Mouse (Mus musculus) olfactory bulb, adult 2 months (tissue): ENCODE results near the gene Metrn.

Experiments
- CTCF ChIP-seq: fragments of 200-500 bp; IDR thresholded peaks from 2 replicates; pipeline ENCODE4 v1.5.1; 2012; ENCODE audit warnings: low read depth, mild to moderate bottlenecking, low read length, moderate library complexity; ENCODE audit not compliant: insufficient read depth
- POLR2A ChIP-seq: fragments of 200-500 bp; IDR thresholded peaks from 2 replicates; pipeline ENCODE4 v1.6.1; 2012; ENCODE audit warnings: mild to moderate bottlenecking, low read depth, low read length, moderate library complexity; ENCODE audit not compliant: insufficient read depth

GRCm38 (mm10) chr17:25762591-25762990, 34.3 kb downstream of the Metrn start:
- TF ChIP-seq POLR2A: no peak
- TF ChIP-seq CTCF: no peak
